Mouse (Mus musculus) T-helper 1 cell (primary cell): ENCODE results near the gene Lrmda.

Experiments
- in situ Hi-C: fragments of 300-600 bp; cut with MboI, MseI; formaldehyde crosslinking; loops from one replicate; pipeline ENCODE4 v1.15.1; 2025; ENCODE audit warnings: high pct_unique_total_duplicates

The Lrmda gene

GRCm38 (mm10) chr14:22042146-22042545 lies 22.6 kb downstream of the Lrmda start:
- in situ Hi-C loops = no loop called here

- in situ Hi-C loops = no loop called here
Observed at GRCm38 (mm10) chr14:22043420-22043819, 23.9 kb downstream of the Lrmda start.

GRCm38 (mm10) chr14:22046262-22046856 lies 26.8 kb downstream of the Lrmda start:
- in situ Hi-C loops = no loop called here

DNA sequence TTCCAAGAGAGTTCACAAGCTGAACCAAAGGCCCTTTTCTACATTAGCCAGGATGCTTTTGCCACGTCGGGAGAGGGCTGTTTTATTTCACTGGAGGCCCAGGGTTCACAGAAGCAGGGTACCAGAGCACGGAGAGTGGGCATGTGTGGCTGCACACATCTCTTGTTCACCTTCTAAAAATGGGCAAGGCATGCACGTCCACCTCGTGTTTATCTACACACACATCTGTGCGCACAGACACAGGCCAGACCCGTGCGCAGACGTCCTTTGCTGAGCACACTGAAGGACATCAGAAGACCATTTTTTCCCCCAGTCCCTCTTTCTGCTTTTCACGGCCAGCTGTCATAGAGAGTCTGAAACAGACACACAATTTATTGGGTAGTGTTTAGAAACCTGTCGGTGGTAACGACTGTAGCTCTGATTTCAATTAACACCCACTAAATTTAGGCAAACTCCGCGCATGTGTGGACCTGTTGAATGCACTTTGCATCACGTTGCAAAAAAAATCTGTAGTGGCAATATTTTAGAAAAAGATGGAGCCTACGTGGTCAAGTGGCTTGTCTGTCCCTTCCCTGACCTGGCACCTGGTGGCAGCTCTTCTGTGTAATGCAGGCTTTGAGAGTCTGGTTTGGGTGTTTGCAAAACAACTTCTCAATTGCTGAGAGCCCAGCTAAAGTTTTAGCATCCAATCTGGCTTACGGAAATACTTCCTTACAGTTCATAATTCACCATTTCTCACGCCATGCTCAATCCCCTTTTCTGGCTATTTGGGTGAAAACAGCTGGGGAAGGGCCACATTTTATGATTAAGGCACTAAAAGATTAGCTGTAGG lies 28.8 kb downstream of the Lrmda start:
- in situ Hi-C loops = no loop called here

DNA sequence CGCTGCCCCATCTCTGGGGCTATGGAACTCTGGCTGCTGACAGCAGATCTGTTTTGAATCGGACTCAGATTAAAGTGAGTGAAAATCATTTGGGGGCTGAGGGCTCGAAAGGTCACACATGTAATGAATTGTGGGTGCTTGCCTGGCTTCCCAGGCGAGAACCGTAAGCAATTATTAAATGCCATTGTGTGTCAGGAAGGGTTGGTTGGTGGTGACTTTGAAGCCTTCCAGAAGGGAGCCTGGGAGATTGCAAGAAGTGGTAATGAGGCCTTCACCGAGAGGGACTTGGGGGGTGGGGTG lies 29.3 kb downstream of the Lrmda start:
- in situ Hi-C loops = no loop called here

GRCm38 (mm10) chr14:22049282-22049681 lies 29.8 kb downstream of the Lrmda start:
- in situ Hi-C loops = no loop called here

- in situ Hi-C loops = no loop called here
Observed at GRCm38 (mm10) chr14:22051941-22052664, 32.6 kb downstream of the Lrmda start.

DNA sequence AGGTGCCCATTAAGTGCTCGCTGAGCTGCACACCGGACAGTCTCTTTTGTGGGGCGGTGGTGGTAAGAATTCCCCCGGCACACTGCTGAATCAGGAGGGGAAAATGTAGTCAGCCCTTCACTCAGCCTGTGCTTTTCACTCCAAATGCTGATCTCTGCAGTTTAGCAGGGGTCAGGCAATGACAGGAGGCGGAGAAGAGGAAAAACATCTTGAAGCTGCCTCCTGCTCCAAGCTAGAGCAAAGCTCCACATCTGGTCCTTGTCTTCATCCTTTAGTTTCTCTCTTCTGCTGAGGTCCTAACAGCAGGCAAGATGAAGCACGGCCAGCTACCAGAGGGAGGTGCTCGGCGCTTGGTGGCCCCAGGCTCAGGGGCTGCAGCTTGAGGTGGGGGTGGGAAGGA lies 36.1 kb downstream of the Lrmda start:
- in situ Hi-C loops = no loop called here

DNA sequence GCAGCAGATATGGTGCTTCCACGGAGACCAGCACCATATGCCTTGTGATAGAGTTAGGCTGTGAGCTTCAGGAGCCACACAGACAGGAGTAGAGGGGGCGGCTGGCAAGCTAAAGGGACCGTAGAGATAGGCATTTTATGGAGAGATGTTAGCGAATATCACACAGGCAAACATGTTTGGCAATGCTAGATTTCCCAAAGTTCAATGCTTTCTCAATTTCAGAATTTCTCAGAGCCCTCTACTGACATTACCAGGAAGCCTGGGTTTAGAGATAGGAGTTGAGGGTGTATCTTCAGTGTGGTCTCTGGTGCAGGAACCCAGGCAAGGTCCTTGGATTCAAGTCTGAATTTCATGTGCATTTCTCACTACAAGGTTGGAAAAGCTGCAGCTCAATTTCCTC lies 36.7 kb downstream of the Lrmda start:
- in situ Hi-C loops = no loop called here

DNA sequence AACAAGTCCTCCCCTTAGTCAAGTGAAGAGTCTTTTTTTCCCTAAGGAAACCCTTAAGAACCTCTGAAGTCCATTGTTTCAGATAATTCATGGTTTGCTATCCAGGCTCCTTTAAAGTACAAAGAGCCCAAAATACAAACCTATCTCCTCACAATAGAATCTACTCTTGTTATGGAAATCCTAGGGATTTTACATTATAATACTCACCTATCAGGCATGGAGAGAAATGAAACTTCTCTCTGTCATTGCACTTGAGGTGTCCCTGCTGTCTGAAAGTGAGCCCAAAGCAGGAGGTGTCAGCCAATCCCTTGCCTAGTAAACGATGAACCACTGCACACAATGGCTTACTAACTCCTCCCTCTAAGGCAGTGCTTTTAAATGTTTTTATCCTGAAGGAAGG lies 39.2 kb downstream of the Lrmda start:
- in situ Hi-C loops = no loop called here

- in situ Hi-C loops = no loop called here
Observed at GRCm38 (mm10) chr14:22059348-22059861, 39.9 kb downstream of the Lrmda start.

- in situ Hi-C loops = no loop called here
Observed at GRCm38 (mm10) chr14:22060787-22061186, 41.3 kb downstream of the Lrmda start.

- in situ Hi-C loops = no loop called here
Observed at GRCm38 (mm10) chr14:22062117-22062855, 42.8 kb downstream of the Lrmda start.

DNA sequence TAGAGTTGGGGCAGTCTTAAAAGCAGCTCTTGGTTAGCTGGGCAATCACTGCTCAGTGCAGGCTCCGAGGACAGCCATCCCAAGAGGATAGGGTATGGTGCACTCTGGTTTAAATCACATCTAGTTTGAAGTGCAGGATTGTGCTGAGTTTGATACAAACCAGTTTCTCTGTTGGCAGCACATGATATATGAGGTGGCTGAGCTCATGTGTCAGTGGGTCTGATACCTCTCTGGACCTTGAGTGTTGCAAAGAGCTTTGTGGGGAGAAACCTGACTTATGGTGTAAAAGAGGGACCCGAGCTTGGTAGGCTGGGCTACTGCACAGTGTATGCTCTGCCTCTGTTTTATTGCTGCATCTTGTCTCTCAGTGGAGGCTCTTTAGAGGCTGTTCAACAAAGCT lies 49.7 kb downstream of the Lrmda start:
- in situ Hi-C loops = no loop called here

- in situ Hi-C loops = no loop called here
Observed at GRCm38 (mm10) chr14:22073385-22073784, 53.9 kb downstream of the Lrmda start.

GRCm38 (mm10) chr14:22074229-22074628 lies 54.7 kb downstream of the Lrmda start:
- in situ Hi-C loops = no loop called here

GRCm38 (mm10) chr14:22083931-22084330 lies 64.4 kb downstream of the Lrmda start:
- in situ Hi-C loops = no loop called here

DNA sequence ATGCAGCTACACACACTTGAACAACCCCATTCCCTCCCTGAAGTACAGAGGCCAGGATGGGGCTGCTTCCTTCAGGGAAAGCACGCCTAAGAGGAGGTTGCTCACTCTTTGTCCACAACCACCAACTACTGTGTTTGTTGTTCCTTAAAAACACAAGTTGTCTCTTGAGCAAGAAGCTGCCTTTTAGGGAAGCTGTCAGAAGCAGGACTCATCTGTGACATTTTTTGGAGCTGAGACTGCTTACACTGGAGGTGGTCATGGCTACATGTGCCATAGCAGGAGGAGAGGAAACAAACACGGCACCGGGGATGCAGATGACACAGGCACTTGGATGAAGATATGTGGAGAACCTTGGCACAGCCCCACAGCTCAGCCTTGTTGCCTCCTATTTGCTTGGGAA lies 65.9 kb downstream of the Lrmda start:
- in situ Hi-C loops = no loop called here

- in situ Hi-C loops = no loop called here
Observed at GRCm38 (mm10) chr14:22088604-22089003, 69.1 kb downstream of the Lrmda start.

GRCm38 (mm10) chr14:22089331-22089730 lies 69.8 kb downstream of the Lrmda start:
- in situ Hi-C loops = no loop called here

DNA sequence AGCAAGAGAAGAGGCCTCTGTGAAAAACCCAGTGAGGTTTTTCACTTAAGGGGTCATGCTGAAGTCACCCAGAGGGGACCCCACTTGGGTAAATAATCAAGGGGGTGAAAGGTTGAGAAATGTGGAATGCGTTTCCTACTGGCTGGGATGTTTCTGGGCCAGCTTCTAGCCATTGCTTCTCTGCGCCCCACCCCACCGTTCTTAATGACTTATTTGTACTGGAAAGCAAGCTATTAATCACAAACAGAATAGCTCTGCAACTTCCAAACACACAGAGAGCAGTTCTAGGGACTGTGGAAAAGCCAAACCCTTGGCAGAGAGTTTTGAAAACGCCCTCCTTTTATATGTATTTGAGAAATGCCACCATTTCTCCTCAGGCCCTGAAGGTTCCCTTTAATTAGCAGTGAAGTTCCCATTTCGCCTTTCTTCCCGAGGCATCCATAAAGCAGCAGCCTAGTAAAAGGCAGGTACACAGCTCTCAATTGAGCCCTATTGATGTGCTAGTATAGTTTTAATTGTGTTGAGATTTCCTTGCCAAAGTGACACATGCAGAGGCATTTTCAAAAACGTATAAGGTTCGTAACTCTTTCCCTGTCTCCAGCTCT lies 70.5 kb downstream of the Lrmda start:
- in situ Hi-C loops = no loop called here
